Mouse (Mus musculus) midbrain, embryonic 16.5 days (tissue): ENCODE measurements around the gene Gtf2f1. TPM values are rescaled to one million over a fixed set of nuclear protein-coding genes. Genes with fewer than 3 reads are reported as not detected.
"Not testable (repeated sequence)": the region's sequence is repeated elsewhere in the genome, so short reads cannot be mapped to it uniquely, and the experiment has no call there.

Experiments
- ATAC-seq: fragments of 200-750 bp; cut with Nextera tagmentation; 2 replicates; pipeline ENCODE4 v1.8.0; 2017; ENCODE audit warnings: moderate TSS enrichment
- H3K27ac ChIP-seq: fragments of 300-500 bp; sonication (generic); 2 replicates; pipeline ENCODE4 v1.5.1; 2014; ENCODE audit warnings: mild to moderate bottlenecking, low read length, mixed read lengths
- H3K27me3 ChIP-seq: fragments of 300-500 bp; sonication (generic); 2 replicates; pipeline ENCODE4 v1.6.1; 2014; ENCODE audit warnings: low read depth, low read length, mixed read lengths; ENCODE audit not compliant: control insufficient read depth, insufficient read depth
- H3K36me3 ChIP-seq: fragments of 300-500 bp; sonication (generic); 2 replicates; pipeline ENCODE4 v1.6.1; 2014; ENCODE audit warnings: mild to moderate bottlenecking, low read length, moderate library complexity, mixed read lengths; ENCODE audit not compliant: control insufficient read depth, insufficient read depth
- H3K4me1 ChIP-seq: fragments of 300-500 bp; sonication (generic); 2 replicates; pipeline ENCODE4 v1.6.1; 2014; ENCODE audit warnings: mild to moderate bottlenecking, low read length, mixed read lengths; ENCODE audit not compliant: control insufficient read depth, insufficient read depth
- H3K4me2 ChIP-seq: fragments of 300-500 bp; sonication (generic); 2 replicates; pipeline ENCODE4 v1.6.1; 2014; ENCODE audit warnings: mild to moderate bottlenecking, low read length, mixed read lengths
- H3K4me3 ChIP-seq: fragments of 300-500 bp; sonication (generic); 2 replicates; pipeline ENCODE4 v1.5.1; 2014; ENCODE audit warnings: low read depth, mild to moderate bottlenecking, low read length, moderate library complexity, mixed read lengths
- H3K9ac ChIP-seq: fragments of 300-500 bp; sonication (generic); 2 replicates; pipeline ENCODE4 v1.6.1; 2014; ENCODE audit warnings: low read depth, low read length, mixed read lengths
- H3K9me3 ChIP-seq: fragments of 300-500 bp; sonication (generic); replicated peaks from 2 replicates; pipeline ENCODE4 v1.6.1; 2014; ENCODE audit warnings: mild to moderate bottlenecking, low read length, mixed read lengths; ENCODE audit not compliant: control insufficient read depth, poor library complexity, severe bottlenecking
- WGBS: fragments of 180-500 bp; shearing (Covaris S2); extraction: QIAGEN DNeasy Blood & Tissue Kit; methylation state at CpG from one replicate; pipeline ENCODE4 v1.1.7; 2014; 5-methylcytosine and 5-hydroxymethylcytosine counted together
- polyA plus RNA-seq: library from polyadenylated mRNA; unstranded; fragments of >200 nt; fragmentation: Nextera tagmentation; extraction: Ambion mirVana; gene quantifications from 2 replicates; pipeline ENCODE4 v1.2.1, GENCODE M21; 2015

Gtf2f1 gene
- 71.7 and 74.6 TPM in 2 replicates for polyA plus RNA-seq

GRCm38 (mm10) chr17:57011236-57012141 lies at the start of gene Gtf2f1, which contains the start of gene Gm17949:
Gene Gtf2f1 (minus strand): TSS chr17:57011288.
Gene Gm17949 (plus strand): TSS chr17:57011469.
- H3K36me3 ChIP-seq = peaks cover 10% of the 10 kb centered on the region
- peaks cover 16% of the 10 kb centered on the region for H3K4me1 ChIP-seq
- H3K9ac ChIP-seq = peak within 1 kb of the TSS; percentile 89
- peak within 1 kb of the TSS; percentile 91 for H3K4me2 ChIP-seq
- H3K27ac ChIP-seq = peak within 1 kb of the TSS; percentile 99
- H3K27me3 ChIP-seq = no peaks in the 10 kb centered on the region
- H3K9me3 ChIP-seq = no peaks in the 10 kb centered on the region
- peak; percentile 92 for ATAC-seq
- H3K4me3 ChIP-seq = peak within 1 kb of the TSS; percentile 76
- under 1% methylated on average over 51 of the region's 51 CpGs for WGBS

GRCm38 (mm10) chr17:57060231-57060801 lies 49.2 kb upstream of the Gtf2f1 start:
- H3K36me3 ChIP-seq = no peaks in the 10 kb centered on the region
- H3K27me3 ChIP-seq = peaks cover 31% of the 10 kb centered on the region
- H3K27ac ChIP-seq = peak overlapping the region; percentile 85
- peak; percentile 93 for ATAC-seq
- 0% methylated on average over 44 of the region's 44 CpGs for WGBS
- H3K4me3 ChIP-seq = peak overlapping the region; percentile 91
- no peaks in the 10 kb centered on the region for H3K9me3 ChIP-seq
- peak overlapping the region; percentile 87; the same call in 1 of the 2 replicates for H3K9ac ChIP-seq
- H3K4me2 ChIP-seq = peak overlapping the region; percentile 66
- H3K4me1 ChIP-seq = peaks cover 25% of the 10 kb centered on the region

GRCm38 (mm10) chr17:57059486-57059977 lies 48.4 kb upstream of the Gtf2f1 start, which contains the start of gene Slc25a23:
Gene Slc25a23 (minus strand): TSS chr17:57059863.
- H3K4me1 ChIP-seq = peaks cover 25% of the 10 kb centered on the region
- H3K4me3 ChIP-seq = peak within 1 kb of the TSS; percentile 91
- peak within 1 kb of the TSS; percentile 85 for H3K27ac ChIP-seq
- H3K4me2 ChIP-seq = peak within 1 kb of the TSS; percentile 66
- no peaks in the 10 kb centered on the region for H3K9me3 ChIP-seq
- WGBS = 0% methylated on average over 42 of the region's 45 CpGs
- peak; percentile 89 for ATAC-seq
- peaks cover 3% of the 10 kb centered on the region; the same call in 1 of the 2 replicates for H3K36me3 ChIP-seq
- peak within 1 kb of the TSS; percentile 87 for H3K9ac ChIP-seq
- H3K27me3 ChIP-seq = peaks cover 26% of the 10 kb centered on the region

- ATAC-seq = peak; percentile 2
- H3K27me3 ChIP-seq = peaks cover 26% of the 10 kb centered on the region
Measured at GRCm38 (mm10) chr17:57058891-57059485, 47.9 kb upstream of the Gtf2f1 start, which contains the start of gene Crb3. Gene Crb3 (plus strand): TSS chr17:57059105.

GRCm38 (mm10) chr17:57056246-57056645 lies 45.2 kb upstream of the Gtf2f1 start:
- Histone ChIP-seq H3K4me1 (peaks cover 16% of the 10 kb centered on the region), H3K4me2 (no peak overlapping the region), H3K9ac (no peak overlapping the region), H3K36me3 (peaks cover 19% of the 10 kb centered on the region), H3K4me3 (no peak overlapping the region), H3K27me3 (peaks cover 3% of the 10 kb centered on the region), H3K9me3 (no peaks in the 10 kb centered on the region), H3K27ac (no peak overlapping the region)
- ATAC-seq = no peak
- WGBS = 94% methylated on average over 3 of the region's 3 CpGs

More at GRCm38 (mm10) chr17:57058891-57059485, 47.9 kb upstream of the Gtf2f1 start, which contains the start of gene Crb3:
- Histone ChIP-seq H3K4me3 (peak within 1 kb of the TSS; percentile 91), H3K9ac (peak within 1 kb of the TSS; percentile 87), H3K4me1 (peaks cover 25% of the 10 kb centered on the region), H3K4me2 (peak within 1 kb of the TSS; percentile 66), H3K27ac (peak within 1 kb of the TSS; percentile 85), H3K36me3 (peaks cover 3% of the 10 kb centered on the region; the same call in 1 of the 2 replicates), H3K9me3 (no peaks in the 10 kb centered on the region)
- WGBS = 0% methylated on average over 10 of the region's 22 CpGs

GRCm38 (mm10) chr17:57051679-57052078 lies 40.6 kb upstream of the Gtf2f1 start:
- not testable (repeated sequence) for ATAC-seq, H3K4me1 ChIP-seq, H3K27ac ChIP-seq, H3K27me3 ChIP-seq, H3K4me3 ChIP-seq, H3K9ac ChIP-seq, H3K4me2 ChIP-seq, H3K9me3 ChIP-seq
- H3K36me3 ChIP-seq = peaks cover 24% of the 10 kb centered on the region
- WGBS = 91% methylated on average over 3 of the region's 4 CpGs

- 96% methylated on average over 3 of the region's 3 CpGs for WGBS
- no peak overlapping the region for H3K4me3 ChIP-seq
- H3K4me1 ChIP-seq = no peaks in the 10 kb centered on the region
- H3K27ac ChIP-seq = no peak overlapping the region
- no peak for ATAC-seq
- H3K36me3 ChIP-seq = peaks cover 26% of the 10 kb centered on the region
- H3K4me2 ChIP-seq = no peak overlapping the region
- H3K27me3 ChIP-seq = no peaks in the 10 kb centered on the region
- no peaks in the 10 kb centered on the region for H3K9me3 ChIP-seq
- no peak overlapping the region for H3K9ac ChIP-seq
Measured at GRCm38 (mm10) chr17:57048816-57049215, 37.7 kb upstream of the Gtf2f1 start.

GRCm38 (mm10) chr17:57047406-57047805 lies 36.3 kb upstream of the Gtf2f1 start:
- no peaks in the 10 kb centered on the region for H3K27me3 ChIP-seq
- H3K4me2 ChIP-seq = no peak overlapping the region
- H3K9me3 ChIP-seq = no peaks in the 10 kb centered on the region
- no peak overlapping the region for H3K27ac ChIP-seq
- peaks cover 14% of the 10 kb centered on the region for H3K36me3 ChIP-seq
- no peak overlapping the region for H3K4me3 ChIP-seq
- no peak for ATAC-seq
- no peaks in the 10 kb centered on the region for H3K4me1 ChIP-seq
- 32% methylated on average over 5 of the region's 5 CpGs for WGBS
- H3K9ac ChIP-seq = no peak overlapping the region
